Mouse (Mus musculus): ENCODE measurements around the gene Cgrrf1.

Cgrrf1 gene

DNA sequence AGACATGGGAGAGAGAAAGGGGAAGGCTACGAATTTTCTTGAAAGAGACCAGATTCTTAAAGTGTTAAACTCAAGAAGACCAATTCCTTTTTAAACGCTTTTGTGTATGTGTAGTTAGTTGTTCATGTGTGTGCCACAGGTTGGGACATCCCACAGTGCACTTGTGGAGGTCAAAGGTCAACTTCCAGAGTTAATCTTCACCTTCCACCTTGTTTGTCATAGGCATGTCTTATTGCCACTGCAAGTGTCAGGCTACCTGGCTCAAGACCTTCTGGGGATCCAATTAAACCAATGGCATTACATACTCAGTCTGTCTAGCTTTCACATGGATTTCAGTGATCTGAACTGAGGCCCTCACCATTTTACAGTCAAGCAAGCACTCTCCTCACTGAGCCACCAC is 7.9 kb upstream of the Cgrrf1 start:
- peak; percentile 72 for DNase-seq (ENCODE audit: low spot score)

DNA sequence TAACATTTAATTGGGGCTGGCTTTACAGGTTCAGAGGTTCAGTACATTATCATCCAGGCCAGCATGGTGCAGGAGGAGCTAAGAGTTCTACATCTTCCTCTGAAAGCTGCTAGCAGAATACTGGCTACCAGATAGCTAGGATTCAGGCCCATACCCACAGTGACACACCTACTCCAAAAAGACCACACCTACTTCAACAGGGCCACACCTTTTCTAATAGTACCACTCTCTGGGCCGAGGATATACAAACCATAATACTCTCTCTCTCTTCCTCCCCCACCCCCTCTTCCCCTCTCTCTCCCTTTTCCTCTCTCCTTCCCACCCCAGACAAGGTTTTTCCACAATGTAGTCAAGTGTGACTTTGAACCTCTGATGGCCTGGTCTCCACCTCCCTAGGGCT is 4.5 kb upstream of the Cgrrf1 start:
- no peak for DNase-seq (ENCODE audit: low spot score)

DNA sequence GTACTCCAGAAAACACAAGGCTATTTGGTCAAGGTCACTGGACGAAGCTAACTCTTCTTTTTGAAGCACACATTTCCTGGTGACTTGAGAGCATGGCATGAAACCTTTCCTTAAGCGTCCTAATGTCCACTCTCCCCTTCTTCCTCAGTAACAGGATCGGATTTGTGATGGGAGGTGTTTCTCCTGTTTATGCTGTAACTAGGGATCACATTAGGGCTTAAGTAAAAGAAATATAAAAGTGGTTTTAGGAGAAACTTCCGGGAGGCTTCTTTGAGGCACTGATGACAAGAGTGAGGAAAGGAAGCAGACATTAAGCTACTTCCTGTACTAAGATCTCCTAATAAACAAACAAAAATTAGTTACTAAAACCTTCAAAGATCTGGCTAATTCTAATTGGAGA is 630 bp upstream of the Cgrrf1 start:
- DNase-seq (ENCODE audit: low spot score): peak; percentile 16

- no peak for DNase-seq (ENCODE audit: low spot score)
Observed at GRCm38 (mm10) chr14:46832354-46833272, 688 bp downstream of the Cgrrf1 start.

DNA sequence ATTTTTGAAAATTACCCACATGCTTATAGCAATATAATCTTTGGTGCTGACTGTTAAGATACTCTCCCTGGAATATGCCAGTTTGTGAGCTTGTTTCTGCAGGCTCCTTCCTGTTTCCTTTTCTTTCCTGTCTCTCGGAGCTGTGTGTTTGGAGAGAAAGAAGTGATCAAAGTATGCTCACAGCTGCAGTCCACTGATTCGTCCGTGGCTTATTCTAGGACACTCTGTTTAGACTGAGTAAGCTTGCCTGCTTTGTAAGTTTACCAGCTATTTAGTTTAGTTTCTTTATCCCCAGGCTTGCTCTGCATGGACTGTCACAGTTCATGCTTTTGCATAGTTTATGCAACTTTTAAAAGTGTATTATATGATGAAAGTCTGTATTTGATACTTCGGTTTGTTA is 7.4 kb downstream of the Cgrrf1 start:
- no peak for DNase-seq (ENCODE audit: low spot score)

DNA sequence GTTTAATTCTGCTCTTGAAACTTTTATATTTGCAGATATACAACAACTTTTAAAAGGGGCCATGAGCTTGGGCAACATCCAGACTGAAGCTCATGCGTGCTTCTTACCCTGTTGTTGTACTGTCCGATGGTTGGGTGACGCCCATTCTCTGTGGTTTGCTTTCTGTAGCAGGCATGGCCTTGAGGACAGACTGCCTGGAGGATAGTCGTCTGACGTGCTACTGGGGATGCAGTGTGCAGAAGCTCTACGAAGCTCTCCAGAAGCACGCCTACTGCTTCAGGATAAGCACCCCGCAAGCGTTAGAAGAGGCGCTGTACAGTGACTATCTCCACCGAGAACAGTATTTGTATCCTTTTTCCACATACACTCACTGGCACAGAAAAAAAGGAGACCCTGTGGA is 13.8 kb downstream of the Cgrrf1 start:
- no peak for DNase-seq (ENCODE audit: low spot score)

- no peak for DNase-seq (ENCODE audit: low spot score)
Observed at GRCm38 (mm10) chr14:46848063-46848590, 16.2 kb downstream of the Cgrrf1 start.

DNA sequence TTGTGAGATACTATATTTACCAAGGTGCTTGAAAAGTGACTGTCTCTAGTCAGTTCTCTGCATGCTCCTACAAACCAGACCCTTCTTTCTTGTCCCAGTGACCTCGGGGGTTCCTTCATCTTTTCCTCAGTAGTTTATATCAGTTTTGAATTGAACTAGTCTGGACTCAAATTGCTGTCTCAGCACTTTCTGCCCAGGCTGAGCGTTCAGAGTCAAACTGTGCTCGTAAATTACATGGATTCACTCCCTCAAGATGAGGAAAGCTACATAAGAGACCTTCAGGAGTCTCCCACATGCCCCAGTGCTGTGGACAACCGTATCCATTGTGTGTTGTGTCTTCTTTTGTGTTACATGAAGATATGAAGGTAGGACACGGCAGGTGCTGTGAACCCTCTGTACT is 16.8 kb downstream of the Cgrrf1 start:
- no peak for DNase-seq (ENCODE audit: low spot score)

DNA sequence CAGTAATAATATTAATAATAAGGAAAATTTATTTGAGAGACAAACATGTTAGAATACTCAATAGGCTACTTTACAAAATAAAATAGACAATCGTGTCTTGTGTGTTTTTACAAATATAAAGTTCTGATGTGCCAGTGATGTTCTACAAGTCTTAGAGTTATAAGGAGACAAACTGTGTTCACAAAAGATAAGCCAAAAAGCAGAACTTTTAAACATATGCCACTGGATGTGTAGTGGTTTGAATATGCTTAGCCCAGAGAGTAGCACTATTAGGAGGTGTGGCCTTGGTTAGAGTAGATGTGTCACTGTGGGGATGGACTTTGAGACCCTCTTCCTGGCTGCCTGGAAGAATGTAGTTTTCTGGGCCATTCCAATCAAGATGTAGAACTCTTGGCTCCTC is 17.8 kb downstream of the Cgrrf1 start:
- DNase-seq (ENCODE audit: low spot score): no peak

DNA sequence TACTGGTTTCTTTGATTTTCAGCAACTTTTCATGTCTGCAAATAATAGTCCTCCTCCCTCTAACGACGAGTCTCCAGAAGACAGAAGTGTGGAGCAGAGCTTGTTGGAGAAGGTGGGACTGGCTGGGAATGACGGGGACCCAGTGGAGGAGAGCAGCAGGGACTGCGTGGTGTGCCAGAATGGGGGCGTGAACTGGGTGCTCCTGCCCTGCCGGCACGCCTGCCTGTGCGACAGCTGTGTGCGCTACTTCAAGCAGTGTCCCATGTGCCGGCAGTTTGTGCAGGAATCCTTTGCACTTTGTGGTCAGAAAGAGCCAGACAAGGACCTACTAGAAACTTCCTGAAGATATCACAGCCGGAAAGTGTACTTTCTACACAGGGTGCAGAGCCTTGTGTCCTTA is 21.8 kb downstream of the Cgrrf1 start:
- DNase-seq (ENCODE audit: low spot score): no peak

GRCm38 (mm10) chr14:46862922-46863321 is 31.0 kb downstream of the Cgrrf1 start:
- DNase-seq (ENCODE audit: low spot score): no peak

- peak; percentile 32 for DNase-seq (ENCODE audit: low spot score)
Observed at GRCm38 (mm10) chr14:46880935-46881334, 49.0 kb downstream of the Cgrrf1 start.

- DNase-seq (ENCODE audit: low spot score): peak; percentile 16
Observed at GRCm38 (mm10) chr14:46881581-46882430, 49.9 kb downstream of the Cgrrf1 start.

DNA sequence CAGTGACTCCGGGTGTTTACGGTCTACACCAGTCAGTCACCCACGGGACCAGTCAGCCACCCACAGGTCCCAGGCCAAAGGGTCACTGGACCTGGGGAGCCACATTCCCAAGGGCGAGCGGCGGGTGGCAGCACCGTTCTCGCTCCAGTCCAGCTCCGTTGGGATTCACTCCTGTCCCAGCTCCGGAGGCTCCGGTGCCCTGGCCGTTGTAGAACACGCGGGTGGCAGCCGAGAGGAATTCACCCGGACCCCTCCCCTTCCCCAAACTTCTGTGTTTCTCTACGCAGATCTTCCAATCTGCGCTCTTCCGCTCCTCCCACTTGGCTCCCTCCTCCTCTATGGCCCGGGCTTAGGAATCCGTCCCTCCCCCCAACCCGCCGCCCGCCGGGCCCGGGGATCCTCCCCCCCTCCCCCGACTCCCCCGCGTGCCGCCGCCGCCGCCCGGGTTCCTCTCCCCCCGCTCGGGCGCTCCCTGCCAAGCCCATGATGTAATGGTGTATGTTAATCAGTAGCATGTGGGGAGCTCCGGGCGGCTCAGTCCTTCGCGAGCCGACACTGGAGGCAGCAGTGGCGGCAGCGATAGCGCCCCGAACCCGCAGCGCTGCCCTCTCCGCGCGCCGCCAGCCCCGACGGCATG is 50.6 kb downstream of the Cgrrf1 start, which contains the start of gene Samd4:
Gene Samd4, plus strand, starts transcription at position 424 of the 637 bp plus-strand sequence.
- DNase-seq (ENCODE audit: low spot score): peak; percentile 83

- no peak for DNase-seq (ENCODE audit: low spot score)
Observed at GRCm38 (mm10) chr14:46883068-46883870, 51.3 kb downstream of the Cgrrf1 start.

- DNase-seq (ENCODE audit: low spot score): peak; percentile 70
Observed at GRCm38 (mm10) chr14:46883871-46884441, 52.0 kb downstream of the Cgrrf1 start.

- peak; percentile 68 for DNase-seq (ENCODE audit: low spot score)
Observed at GRCm38 (mm10) chr14:46884701-46885428, 52.9 kb downstream of the Cgrrf1 start.

DNA sequence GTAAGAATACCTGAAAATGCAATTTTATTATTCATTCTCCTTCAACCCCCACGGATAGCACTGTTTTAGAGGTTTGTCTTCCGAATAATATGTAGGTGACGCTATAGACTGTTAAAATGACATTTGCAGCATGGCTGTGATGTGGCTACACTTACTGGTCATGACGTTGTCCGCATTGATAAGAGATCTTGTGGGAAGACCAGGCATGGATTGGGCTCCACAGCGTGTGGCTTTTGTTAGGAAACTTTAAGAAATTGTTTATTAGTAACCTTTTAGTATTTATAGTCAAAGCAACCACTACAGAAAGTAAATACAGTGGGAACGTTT is 53.5 kb downstream of the Cgrrf1 start:
- no peak for DNase-seq (ENCODE audit: low spot score)

DNA sequence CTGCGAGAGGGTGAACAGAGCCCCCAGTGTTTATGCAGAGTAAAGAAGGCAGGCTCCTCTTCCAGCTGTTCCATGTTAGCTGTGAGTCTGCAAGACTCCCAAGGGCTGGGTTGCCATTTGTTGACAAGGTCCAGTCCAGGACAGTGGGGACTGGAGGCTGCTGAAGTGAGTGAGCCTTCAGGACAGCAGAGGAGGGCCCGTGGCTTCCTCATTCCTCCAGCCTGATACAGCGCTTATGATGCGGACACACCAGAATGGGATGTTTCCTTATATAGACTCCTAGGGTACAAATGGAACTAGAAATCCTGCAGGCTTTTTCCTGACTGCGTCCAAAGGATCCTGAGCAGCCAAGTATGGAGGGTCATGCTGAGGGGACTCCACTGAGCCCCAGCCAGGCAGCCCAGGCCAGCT is 54.0 kb downstream of the Cgrrf1 start:
- peak; percentile 35 for DNase-seq (ENCODE audit: low spot score)

DNA sequence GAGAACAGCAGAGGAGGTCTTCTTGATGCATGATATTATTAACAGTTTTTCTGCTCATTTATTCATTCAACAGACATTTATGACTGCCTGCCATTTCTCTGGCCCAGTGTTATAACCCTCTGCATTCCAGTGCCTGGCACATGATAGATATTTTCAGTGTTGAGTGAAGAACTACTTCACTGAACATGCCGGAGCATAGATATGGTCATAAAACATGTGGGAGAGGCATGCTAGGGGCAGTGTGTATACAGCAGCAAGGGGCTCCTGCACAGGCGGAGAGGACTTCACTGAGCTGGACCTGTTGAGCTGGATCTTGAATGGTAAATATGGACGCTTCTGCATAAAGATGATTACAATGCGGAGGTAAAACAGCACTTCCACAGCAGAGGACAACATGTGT is 57.2 kb downstream of the Cgrrf1 start:
- DNase-seq (ENCODE audit: low spot score): no peak

All from yolk sac, embryonic 10.5 days (tissue).